Mouse (Mus musculus) NIH3T3 (cell line): ENCODE measurements around the gene Exosc9.

Experiments used
- DNase-seq: peaks from one replicate; pipeline ENCODE4 v3.0.0-alpha.2; 2012; ENCODE audit warnings: low read depth

Gene Exosc9

GRCm38 (mm10) chr3:36552406-36553047 lies at the start of gene Exosc9:
Exosc9 (plus strand) TSS chr3:36552606.
- peak; percentile 95 for DNase-seq

- no peak for DNase-seq
Measured at GRCm38 (mm10) chr3:36505306-36505705, 47.1 kb upstream of the Exosc9 start.

GRCm38 (mm10) chr3:36505809-36506735 lies 46.3 kb upstream of the Exosc9 start:
- no peak for DNase-seq

GRCm38 (mm10) chr3:36511491-36511890 lies 40.9 kb upstream of the Exosc9 start:
- DNase-seq, result no peak

- no peak for DNase-seq
Measured at GRCm38 (mm10) chr3:36516196-36516595, 36.2 kb upstream of the Exosc9 start.

- no peak for DNase-seq
Measured at GRCm38 (mm10) chr3:36521073-36522060, 31.0 kb upstream of the Exosc9 start, which contains the start of gene Gm11549. Gm11549 (minus strand) TSS chr3:36521813.

GRCm38 (mm10) chr3:36522137-36522536 lies 30.3 kb upstream of the Exosc9 start:
- DNase-seq, result no peak

GRCm38 (mm10) chr3:36524466-36524865 lies 27.9 kb upstream of the Exosc9 start:
- peak; percentile 58 for DNase-seq

- peak; percentile 62 for DNase-seq
Measured at GRCm38 (mm10) chr3:36530345-36530744, 22.1 kb upstream of the Exosc9 start.

- peak; percentile 49 for DNase-seq
Measured at GRCm38 (mm10) chr3:36530781-36531180, 21.6 kb upstream of the Exosc9 start.

- DNase-seq, result peak; percentile 84
Measured at GRCm38 (mm10) chr3:36531242-36531641, 21.2 kb upstream of the Exosc9 start.

GRCm38 (mm10) chr3:36531979-36532542 lies 20.3 kb upstream of the Exosc9 start:
- DNase-seq, result no peak

- no peak for DNase-seq
Measured at GRCm38 (mm10) chr3:36532738-36533137, 19.7 kb upstream of the Exosc9 start.

- DNase-seq, result peak; percentile 18
Measured at GRCm38 (mm10) chr3:36533201-36533672, 19.2 kb upstream of the Exosc9 start.

GRCm38 (mm10) chr3:36536041-36536440 lies 16.4 kb upstream of the Exosc9 start:
- no peak for DNase-seq

- DNase-seq, result no peak
Measured at GRCm38 (mm10) chr3:36537701-36538470, 14.5 kb upstream of the Exosc9 start.

GRCm38 (mm10) chr3:36540756-36541155 lies 11.7 kb upstream of the Exosc9 start:
- peak; percentile 93 for DNase-seq

- DNase-seq, result peak; percentile 30
Measured at GRCm38 (mm10) chr3:36541399-36541798, 11.0 kb upstream of the Exosc9 start.

- DNase-seq, result no peak
Measured at GRCm38 (mm10) chr3:36544961-36545360, 7.4 kb upstream of the Exosc9 start.

- no peak for DNase-seq
Measured at GRCm38 (mm10) chr3:36551343-36551742, 1.1 kb upstream of the Exosc9 start.
